Comparison of ENCODE assay signal across 20 mouse cellular contexts in the genomic region with DNA sequence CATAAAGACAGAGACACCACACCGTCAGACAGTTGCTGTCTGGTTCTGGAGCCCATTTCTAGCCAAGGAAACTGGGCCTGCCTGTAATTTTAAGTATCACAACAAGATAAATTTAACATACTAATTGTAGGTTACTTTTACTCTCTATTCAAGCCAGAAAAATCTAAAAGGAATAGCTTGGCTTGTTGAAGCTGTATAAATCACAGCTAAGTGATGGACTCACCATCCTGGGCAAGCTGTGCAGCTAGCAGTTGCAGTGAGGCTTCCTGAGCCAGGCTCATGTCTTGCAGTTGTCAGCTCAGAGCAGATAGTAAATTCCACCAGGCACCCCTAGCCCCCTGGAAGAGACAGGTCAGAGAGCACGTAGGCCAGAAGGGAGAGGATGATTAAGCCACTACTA. TPM values are rescaled to one million over a fixed set of nuclear protein-coding genes. Genes with fewer than 3 reads are reported as not detected.
"Had no signal": no experiment of that assay in that cellular context is flagged by ENCODE, and none has a peak within 500 bp of the region (broad histone marks: within the 10 kb centered on the region; RNA-seq: fewer than 3 reads in every experiment).

No protein-coding gene starts in this region.

- H3K4me3 ChIP-seq: liver, embryonic 13.5 days; liver, embryonic 15.5 days; lung, embryonic 15.5 days; megakaryocyte, embryonic 14.5 days; midbrain, embryonic 13.5 days; midbrain, embryonic 15.5 days; neural tube, embryonic 12.5 days; stomach, embryonic 15.5 days had no signal

- H3K4me1 ChIP-seq: liver, embryonic 13.5 days; liver, embryonic 15.5 days; lung, embryonic 15.5 days; megakaryocyte, embryonic 14.5 days; midbrain, embryonic 13.5 days; midbrain, embryonic 15.5 days; neural tube, embryonic 12.5 days; stomach, embryonic 15.5 days had no signal

- H3K27ac ChIP-seq: liver, embryonic 13.5 days; liver, embryonic 15.5 days; lung, embryonic 15.5 days; macrophage; midbrain, embryonic 13.5 days; midbrain, embryonic 15.5 days; neural tube, embryonic 12.5 days; stomach, embryonic 15.5 days; stomach, postnatal 0 days had no signal

- DNase-seq: liver, embryonic 13.5 days; liver, postnatal 0 days; lung, adult 2 months; lung, postnatal 14 days; lung, postnatal 36 days; retina, postnatal 1 day; thymus, adult 2 months; thymus, postnatal 25 days; thymus, postnatal 4 days had no signal

RNA-seq across cellular contexts. Expression of gene Ccdc85a, which starts 50.8 kb away (rescaled TPM):
- total RNA-seq: megakaryocyte progenitor cell, adult 5-6 weeks; monocyte, adult 5-6 weeks had no signal
- polyA plus RNA-seq: liver, postnatal 0 days; macrophage had no signal
